Mouse (Mus musculus) G1E (cell line): Measurements from ENCODE around the gene Gm26602. TPM values are rescaled to one million over a fixed set of nuclear protein-coding genes. Genes with fewer than 3 reads are reported as not detected.

Experiments
- ATAC-seq: 2 replicates; pipeline ENCODE4 v1.8.0; 2016; ENCODE audit warnings: mild to moderate bottlenecking; ENCODE audit not compliant: insufficient number of reproducible peaks, poor library complexity, low FRiP score, severe bottlenecking; ENCODE audit errors: extremely low read depth
- DNase-seq: peaks from one replicate; pipeline ENCODE4 v3.0.0; 2012; ENCODE audit warnings: low spot score
- H3K27me3 ChIP-seq: 2 replicates; pipeline ENCODE4 v1.6.1; 2012; ENCODE audit warnings: mild to moderate bottlenecking, low read length, inconsistent platforms; ENCODE audit not compliant: insufficient read depth
- H3K36me3 ChIP-seq: replicated peaks from 2 replicates; pipeline ENCODE3; 2012; ENCODE audit warnings: mild to moderate bottlenecking, inconsistent platforms
- H3K4me1 ChIP-seq: 2 replicates; pipeline ENCODE4 v1.6.1; 2012; ENCODE audit warnings: low read depth, low read length, inconsistent platforms, mixed read lengths; ENCODE audit not compliant: insufficient read depth
- H3K4me3 ChIP-seq: 2 replicates; pipeline ENCODE4 v1.5.1; 2012; ENCODE audit warnings: low read depth, mild to moderate bottlenecking, inconsistent platforms, low read length, moderate library complexity, mixed read lengths
- H3K9me3 ChIP-seq: replicated peaks from 2 replicates; pipeline ENCODE4 v1.6.1; 2012; ENCODE audit warnings: inconsistent platforms
- CTCF ChIP-seq: IDR thresholded peaks from 2 replicates; pipeline ENCODE4 v1.5.1; 2012; ENCODE audit warnings: low read depth, low read length, inconsistent platforms, mixed read lengths
- GATA1 ChIP-seq: IDR thresholded peaks from 2 replicates; pipeline ENCODE4 v1.6.1; 2012; ENCODE audit warnings: borderline replicate concordance, low read length, inconsistent platforms, mixed read lengths
- GATA2 ChIP-seq: IDR thresholded peaks from 2 replicates; pipeline ENCODE4 v1.6.1; 2012; ENCODE audit warnings: low read depth, low read length, inconsistent platforms, borderline replicate concordance
- POLR2AphosphoS5 ChIP-seq: IDR thresholded peaks from 2 replicates; pipeline ENCODE4 v1.6.1; 2012; ENCODE audit warnings: low read depth, low read length, inconsistent platforms; ENCODE audit not compliant: insufficient replicate concordance
- TAL1 ChIP-seq: conservative IDR thresholded peaks from 2 replicates; pipeline ENCODE4 v1.6.1; 2012; ENCODE audit warnings: low read depth, low read length, inconsistent platforms, mixed read lengths
- polyA plus RNA-seq: library from polyadenylated mRNA; stranded (reverse); fragments of >175 nt; gene quantifications from 2 replicates; pipeline ENCODE4 v1.2.3, GENCODE M21; 2012
- total RNA-seq, 2 experiments: library from RNA; stranded (forward) in 1 of 2; stranded (reverse) in 1 of 2; fragments of 200-1000 nt in 1 of 2; fragments of >200 nt in 1 of 2; fragmentation: Nextera tagmentation in 1 of 2; gene quantifications; 2 replicates each; pipeline ENCODE4 v1.2.3; 2014 to 2017

The Gm26602 gene
- total and polyA plus RNA-seq, 3 experiments, result 0.41 TPM; not detected in 2

DNA sequence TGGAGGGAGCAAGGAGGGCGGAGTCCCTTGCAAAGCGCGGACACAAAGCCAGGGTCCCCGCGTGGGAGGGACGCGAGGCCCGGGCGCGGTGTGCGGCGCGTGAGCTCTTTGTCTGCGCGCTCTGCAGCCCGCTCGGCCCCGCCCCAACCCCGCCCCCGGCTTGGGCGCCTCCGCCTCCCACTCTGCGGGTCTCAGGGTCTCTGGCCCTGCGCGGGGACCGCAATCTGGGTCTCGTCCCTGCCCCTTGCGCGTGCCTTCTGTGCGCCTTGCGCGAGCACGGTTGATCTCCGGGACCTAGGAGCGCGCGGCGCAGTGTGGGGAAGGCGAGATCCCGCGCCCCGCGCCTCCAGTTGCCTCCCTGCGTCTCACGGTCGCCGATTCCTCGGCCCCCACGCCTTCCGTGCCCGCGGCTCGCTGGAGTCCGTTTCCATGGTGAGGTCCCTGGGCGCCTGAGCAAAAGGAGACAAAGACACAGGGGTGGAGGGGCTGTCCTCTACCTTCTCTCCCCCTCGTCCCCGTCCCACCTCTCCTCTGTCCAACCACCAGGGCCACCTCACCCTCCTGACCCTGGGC is 36.3 kb upstream of the Gm26602 start, which contains the start of the genes Prtn3 and Plppr3:
TSS of gene Prtn3 (plus strand) at position 187 of the 573 bp plus-strand sequence.
TSS of gene Plppr3 (minus strand) at position 345 of the 573 bp plus-strand sequence.
- H3K4me3 ChIP-seq, result peak within 1 kb of the TSS; percentile 60; the same call in 1 of the 2 replicates
- H3K27me3 ChIP-seq, result peaks cover 51% of the 10 kb centered on the region
- H3K4me1 ChIP-seq, result peaks cover 47% of the 10 kb centered on the region
- H3K9me3 ChIP-seq, result no peaks in the 10 kb centered on the region
- ATAC-seq (no peak), DNase-seq (no peak)
- no peak for TF ChIP-seq GATA2
- no peak for TF ChIP-seq POLR2AphosphoS5
- no peak for TF ChIP-seq GATA1
- no peak for TF ChIP-seq CTCF
- no peak for TF ChIP-seq TAL1
- no peaks in the 10 kb centered on the region for H3K36me3 ChIP-seq

GRCm38 (mm10) chr10:79877174-79877573 is 33.5 kb upstream of the Gm26602 start:
- Histone ChIP-seq H3K36me3 (no peaks in the 10 kb centered on the region), H3K4me1 (peaks cover 74% of the 10 kb centered on the region), H3K9me3 (no peaks in the 10 kb centered on the region), H3K4me3 (peak overlapping the region; percentile 52; the same call in 1 of the 2 replicates), H3K27me3 (peaks cover 52% of the 10 kb centered on the region)
- peak; percentile 91 for DNase-seq
- TF ChIP-seq GATA2 (no peak), TAL1 (no peak), GATA1 (no peak), POLR2AphosphoS5 (no peak), CTCF (no peak)
- peak; percentile 60 for ATAC-seq

- ATAC-seq (no peak), DNase-seq (no peak)
- Histone ChIP-seq H3K4me3 (no peak overlapping the region; the same call in 1 of the 2 replicates), H3K4me1 (peaks cover 77% of the 10 kb centered on the region), H3K9me3 (no peaks in the 10 kb centered on the region), H3K36me3 (no peaks in the 10 kb centered on the region), H3K27me3 (peaks cover 53% of the 10 kb centered on the region)
- no peak for TF ChIP-seq GATA1
- TF ChIP-seq TAL1, result no peak
- TF ChIP-seq POLR2AphosphoS5, result no peak
- TF ChIP-seq GATA2, result no peak
- TF ChIP-seq CTCF, result no peak
These were observed 32.9 kb upstream of the Gm26602 start for GRCm38 (mm10) chr10:79877757-79878156.

DNA sequence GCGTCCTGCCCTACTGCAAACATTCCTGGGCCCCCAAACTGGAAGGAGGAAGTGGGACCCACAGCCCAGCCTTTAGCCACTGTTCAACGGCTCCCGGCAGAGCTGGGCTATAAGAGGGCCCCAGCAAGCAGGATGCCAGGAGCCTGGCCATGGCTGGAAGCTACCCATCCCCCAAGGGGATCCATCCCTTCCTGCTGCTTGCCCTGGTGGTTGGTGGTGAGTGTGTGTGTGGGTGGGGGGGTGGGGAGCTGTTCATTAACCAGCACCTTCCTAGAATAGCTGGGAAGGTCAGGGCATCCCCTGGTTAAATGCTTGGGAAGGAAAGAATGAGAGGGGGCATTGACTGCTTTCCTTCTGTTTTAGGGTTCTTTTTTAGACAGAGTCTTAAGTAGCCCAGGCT is 31.1 kb upstream of the Gm26602 start:
- H3K9me3 ChIP-seq, result no peaks in the 10 kb centered on the region
- ATAC-seq, result no peak
- no peaks in the 10 kb centered on the region for H3K36me3 ChIP-seq
- H3K4me1 ChIP-seq, result peaks cover 83% of the 10 kb centered on the region
- no peak for TF ChIP-seq CTCF
- TF ChIP-seq TAL1, result no peak
- no peak for TF ChIP-seq GATA2
- TF ChIP-seq POLR2AphosphoS5, result no peak
- TF ChIP-seq GATA1, result no peak
- peaks cover 43% of the 10 kb centered on the region for H3K27me3 ChIP-seq
- DNase-seq, result no peak
- H3K4me3 ChIP-seq, result no peak overlapping the region

- Histone ChIP-seq H3K4me3 (no peak overlapping the region), H3K4me1 (peaks cover 79% of the 10 kb centered on the region), H3K9me3 (no peaks in the 10 kb centered on the region), H3K27me3 (peaks cover 36% of the 10 kb centered on the region), H3K36me3 (no peaks in the 10 kb centered on the region)
- no peak for DNase-seq
- no peak for ATAC-seq
- TF ChIP-seq GATA2 (no peak), TAL1 (no peak), GATA1 (no peak), POLR2AphosphoS5 (no peak), CTCF (no peak)
These were observed 29.9 kb upstream of the Gm26602 start for GRCm38 (mm10) chr10:79880721-79881120.

DNA sequence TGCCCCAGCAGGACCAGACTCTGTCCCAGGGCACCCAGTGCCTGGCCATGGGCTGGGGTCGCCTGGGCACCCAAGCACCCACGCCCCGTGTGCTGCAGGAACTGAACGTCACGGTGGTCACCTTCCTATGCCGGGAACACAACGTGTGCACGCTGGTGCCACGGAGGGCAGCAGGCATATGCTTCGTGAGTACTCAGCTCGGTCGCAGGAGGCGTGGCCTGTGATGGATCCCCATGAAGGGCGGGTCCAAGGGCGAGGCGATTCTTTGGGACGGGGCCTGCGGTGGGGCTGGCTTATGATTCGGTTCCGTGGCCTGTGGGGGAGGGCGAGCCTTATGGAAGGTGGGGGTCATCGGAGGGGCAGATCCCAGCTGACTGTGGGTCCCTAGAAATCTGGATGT is 28.7 kb upstream of the Gm26602 start:
- peaks cover 45% of the 10 kb centered on the region for H3K27me3 ChIP-seq
- ATAC-seq, result no peak
- DNase-seq, result no peak
- H3K36me3 ChIP-seq, result no peaks in the 10 kb centered on the region
- H3K4me3 ChIP-seq, result no peak overlapping the region; the same call in 1 of the 2 replicates
- peaks cover 68% of the 10 kb centered on the region for H3K4me1 ChIP-seq
- H3K9me3 ChIP-seq, result no peaks in the 10 kb centered on the region
- no peak for TF ChIP-seq GATA2
- TF ChIP-seq POLR2AphosphoS5, result no peak
- no peak for TF ChIP-seq CTCF
- TF ChIP-seq TAL1, result no peak
- no peak for TF ChIP-seq GATA1
